Mouse (Mus musculus) E14TG2a.4 (cell line): ENCODE measurements around the gene Fam3c.

Experiments used
- CTCF ChIP-seq: conservative IDR thresholded peaks from 2 replicates; pipeline ENCODE4 v1.5.1; 2014; ENCODE audit warnings: low read length
- NANOG ChIP-seq: IDR thresholded peaks from 2 replicates; pipeline ENCODE4 v1.6.1; 2014; ENCODE audit warnings: borderline replicate concordance, low read length, mixed read lengths
- POU5F1 ChIP-seq: IDR thresholded peaks from 2 replicates; pipeline ENCODE4 v1.6.1; 2014; ENCODE audit warnings: low read length, borderline replicate concordance

DNA sequence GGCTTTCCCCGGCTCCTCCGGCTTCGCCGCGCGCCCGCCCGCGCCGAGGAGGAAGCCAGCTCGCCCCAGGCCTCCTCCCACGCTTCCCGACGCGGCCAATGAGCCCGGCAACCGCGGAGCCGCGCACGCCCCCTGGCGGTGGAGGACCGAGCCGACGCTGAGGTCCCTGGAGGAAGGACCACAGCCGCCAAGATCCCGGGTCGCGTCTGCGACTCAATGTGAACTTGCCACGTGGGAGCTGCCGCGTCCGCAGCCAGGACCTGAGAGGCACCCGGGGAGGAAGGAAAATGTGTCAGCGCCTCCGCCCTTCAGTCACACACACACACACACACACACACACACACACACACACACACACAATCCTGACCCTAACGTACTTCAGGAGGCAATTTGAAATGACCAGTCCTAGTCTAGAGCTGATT lies at the start of gene Fam3c:
- TF ChIP-seq CTCF: no peak
- TF ChIP-seq POU5F1: no peak
- no peak for TF ChIP-seq NANOG
